Mouse (Mus musculus): ENCODE measurements around the gene Nrxn3. TPM values are rescaled to one million over a fixed set of nuclear protein-coding genes. Genes with fewer than 3 reads are reported as not detected.

Gene Nrxn3
- polyA plus RNA-seq, 1 experiment from 2014 or later: 3.5 TPM

DNA sequence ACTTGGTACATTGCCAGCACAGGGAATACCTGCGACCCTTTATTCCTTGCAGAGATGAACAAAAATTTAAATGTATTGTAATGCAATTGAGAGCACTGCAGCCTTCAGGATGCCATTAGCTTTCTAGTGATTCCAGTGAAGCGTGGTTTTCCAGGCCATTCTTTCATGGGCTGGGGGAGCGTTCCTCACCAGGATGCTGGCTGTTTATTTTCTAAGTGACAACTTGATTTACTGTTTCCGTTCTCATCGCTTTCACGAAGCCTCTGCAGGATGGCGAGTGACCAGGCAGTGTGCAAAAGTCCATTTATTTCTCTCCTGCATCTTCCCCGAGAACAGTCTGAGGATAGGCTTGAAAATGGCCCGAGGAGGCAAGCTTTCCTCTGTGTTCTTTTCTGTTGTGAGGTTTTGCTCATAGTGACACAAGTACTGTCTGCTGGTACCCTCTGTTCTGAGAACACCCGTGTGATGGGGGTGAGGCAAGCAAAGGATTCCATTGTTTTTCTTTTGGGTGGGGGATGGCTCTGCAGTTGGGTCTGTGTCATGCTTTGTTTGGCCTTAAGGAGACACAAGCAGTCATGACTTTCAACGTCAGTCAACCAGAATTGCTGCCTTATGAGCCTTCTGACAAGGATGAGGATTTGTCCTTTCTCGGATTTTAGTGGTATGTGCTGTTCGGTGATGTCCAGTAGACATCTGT lies 457.4 kb downstream of the Nrxn3 start:
- no peaks in the 10 kb centered on the region for H3K36me3 ChIP-seq (replicated peaks; ENCODE audit: control insufficient read depth, insufficient read depth, low read depth, low read length)
- ATAC-seq (replicated peaks; ENCODE audit: insufficient number of reproducible peaks, low FRiP score, low TSS enrichment, low read depth): no peak
- no peak overlapping the region for H3K9ac ChIP-seq (replicated peaks; ENCODE audit: low read length)
- no peak overlapping the region for H3K27ac ChIP-seq (replicated peaks; ENCODE audit: low read depth, low read length)
- no peaks in the 10 kb centered on the region for H3K27me3 ChIP-seq (ENCODE audit: control insufficient read depth, insufficient read depth, low read length)
- no peak overlapping the region for H3K4me3 ChIP-seq (ENCODE audit: low read depth, low read length)
- no peaks in the 10 kb centered on the region for H3K4me1 ChIP-seq (ENCODE audit: control insufficient read depth, insufficient read depth, low read length)
- no peak overlapping the region for H3K4me2 ChIP-seq (ENCODE audit: low read depth, low read length)
- no peaks in the 10 kb centered on the region for H3K9me3 ChIP-seq (replicated peaks; ENCODE audit: control insufficient read depth, low read length)
- WGBS: 64% methylated on average over 13 of the region's 13 CpGs
- no peak for DNase-seq (ENCODE audit: low spot score)

- Histone ChIP-seq H3K9ac (replicated peaks; ENCODE audit: low read length) (no peak overlapping the region), H3K9me3 (replicated peaks; ENCODE audit: control insufficient read depth, low read length) (no peaks in the 10 kb centered on the region), H3K4me2 (ENCODE audit: low read depth, low read length) (no peak overlapping the region), H3K4me3 (ENCODE audit: low read depth, low read length) (no peak overlapping the region), H3K4me1 (ENCODE audit: control insufficient read depth, insufficient read depth, low read length) (no peaks in the 10 kb centered on the region), H3K27ac (replicated peaks; ENCODE audit: low read depth, low read length) (no peak overlapping the region), H3K36me3 (replicated peaks; ENCODE audit: control insufficient read depth, insufficient read depth, low read depth, low read length) (no peaks in the 10 kb centered on the region), H3K27me3 (ENCODE audit: control insufficient read depth, insufficient read depth, low read length) (no peaks in the 10 kb centered on the region)
- WGBS: 24% methylated on average over 2 of the region's 2 CpGs
- ATAC-seq (replicated peaks; ENCODE audit: insufficient number of reproducible peaks, low FRiP score, low TSS enrichment, low read depth): peak; percentile 67; the same call in 1 of the 2 replicates
- DNase-seq (ENCODE audit: low spot score): no peak
Measured at GRCm38 (mm10) chr12:89181157-89181561, 458.5 kb downstream of the Nrxn3 start.

- Histone ChIP-seq H3K4me3 (ENCODE audit: low read depth, low read length) (no peak overlapping the region), H3K27me3 (ENCODE audit: control insufficient read depth, insufficient read depth, low read length) (no peaks in the 10 kb centered on the region), H3K27ac (replicated peaks; ENCODE audit: low read depth, low read length) (no peak overlapping the region), H3K9ac (replicated peaks; ENCODE audit: low read length) (no peak overlapping the region), H3K4me2 (ENCODE audit: low read depth, low read length) (no peak overlapping the region), H3K4me1 (ENCODE audit: control insufficient read depth, insufficient read depth, low read length) (no peaks in the 10 kb centered on the region), H3K36me3 (replicated peaks; ENCODE audit: control insufficient read depth, insufficient read depth, low read depth, low read length) (no peaks in the 10 kb centered on the region), H3K9me3 (replicated peaks; ENCODE audit: control insufficient read depth, low read length) (no peaks in the 10 kb centered on the region)
- DNase-seq (ENCODE audit: low spot score): no peak
- 81% methylated on average over 10 of the region's 10 CpGs for WGBS
- no peak for ATAC-seq (replicated peaks; ENCODE audit: insufficient number of reproducible peaks, low FRiP score, low TSS enrichment, low read depth)
Measured at GRCm38 (mm10) chr12:89198764-89199525, 476.3 kb downstream of the Nrxn3 start.

- ATAC-seq (replicated peaks; ENCODE audit: insufficient number of reproducible peaks, low FRiP score, low TSS enrichment, low read depth) (no peak), DNase-seq (ENCODE audit: low spot score) (no peak)
- 50% methylated on average over 2 of the region's 2 CpGs for WGBS
- Histone ChIP-seq H3K9me3 (replicated peaks; ENCODE audit: control insufficient read depth, low read length) (no peaks in the 10 kb centered on the region), H3K27me3 (ENCODE audit: control insufficient read depth, insufficient read depth, low read length) (no peaks in the 10 kb centered on the region), H3K4me1 (ENCODE audit: control insufficient read depth, insufficient read depth, low read length) (no peaks in the 10 kb centered on the region), H3K4me2 (ENCODE audit: low read depth, low read length) (no peak overlapping the region), H3K36me3 (replicated peaks; ENCODE audit: control insufficient read depth, insufficient read depth, low read depth, low read length) (no peaks in the 10 kb centered on the region), H3K27ac (replicated peaks; ENCODE audit: low read depth, low read length) (no peak overlapping the region), H3K4me3 (ENCODE audit: low read depth, low read length) (no peak overlapping the region), H3K9ac (replicated peaks; ENCODE audit: low read length) (no peak overlapping the region)
Measured at GRCm38 (mm10) chr12:89211608-89212007, 488.9 kb downstream of the Nrxn3 start.

DNA sequence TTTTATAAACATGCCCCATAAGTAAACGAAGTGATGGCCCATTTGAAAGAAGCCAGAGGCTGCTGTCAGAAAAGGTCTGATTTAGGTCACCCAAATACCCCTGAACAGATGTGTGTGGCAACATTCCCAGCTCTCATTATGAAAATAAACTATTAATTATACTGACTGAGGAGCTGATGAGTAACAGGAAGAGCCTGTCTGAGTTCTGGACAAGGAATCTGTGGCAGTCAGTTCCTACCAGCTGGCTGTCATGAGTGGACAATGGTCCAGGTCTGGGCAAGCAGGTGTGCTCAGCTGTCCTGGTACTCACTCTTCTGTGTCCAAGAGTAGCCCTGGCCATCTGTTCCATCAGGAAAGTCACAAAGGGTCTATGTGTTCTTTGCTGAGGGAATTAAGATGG lies 517.1 kb downstream of the Nrxn3 start:
- no peak for DNase-seq (ENCODE audit: low spot score)
- H3K9me3 ChIP-seq (replicated peaks; ENCODE audit: control insufficient read depth, low read length): no peaks in the 10 kb centered on the region
- no peak for ATAC-seq (replicated peaks; ENCODE audit: insufficient number of reproducible peaks, low FRiP score, low TSS enrichment, low read depth)

GRCm38 (mm10) chr12:89241554-89241953 lies 518.9 kb downstream of the Nrxn3 start:
- no peak for DNase-seq (ENCODE audit: low spot score)
- Histone ChIP-seq H3K4me2 (ENCODE audit: low read depth, low read length) (no peak overlapping the region), H3K27ac (replicated peaks; ENCODE audit: low read depth, low read length) (no peak overlapping the region), H3K36me3 (replicated peaks; ENCODE audit: control insufficient read depth, insufficient read depth, low read depth, low read length) (no peaks in the 10 kb centered on the region), H3K4me3 (ENCODE audit: low read depth, low read length) (no peak overlapping the region), H3K9me3 (replicated peaks; ENCODE audit: control insufficient read depth, low read length) (no peaks in the 10 kb centered on the region), H3K9ac (replicated peaks; ENCODE audit: low read length) (no peak overlapping the region), H3K27me3 (ENCODE audit: control insufficient read depth, insufficient read depth, low read length) (no peaks in the 10 kb centered on the region), H3K4me1 (ENCODE audit: control insufficient read depth, insufficient read depth, low read length) (no peaks in the 10 kb centered on the region)
- ATAC-seq (replicated peaks; ENCODE audit: insufficient number of reproducible peaks, low FRiP score, low TSS enrichment, low read depth): no peak

More for the DNA sequence above, 517.1 kb downstream of the Nrxn3 start:
- 36% methylated on average over 1 of the region's 1 CpGs for WGBS
- Histone ChIP-seq H3K4me3 (ENCODE audit: low read depth, low read length) (no peak overlapping the region), H3K4me1 (ENCODE audit: control insufficient read depth, insufficient read depth, low read length) (no peaks in the 10 kb centered on the region), H3K9ac (replicated peaks; ENCODE audit: low read length) (no peak overlapping the region), H3K27ac (replicated peaks; ENCODE audit: low read depth, low read length) (no peak overlapping the region), H3K36me3 (replicated peaks; ENCODE audit: control insufficient read depth, insufficient read depth, low read depth, low read length) (no peaks in the 10 kb centered on the region), H3K4me2 (ENCODE audit: low read depth, low read length) (no peak overlapping the region), H3K27me3 (ENCODE audit: control insufficient read depth, insufficient read depth, low read length) (no peaks in the 10 kb centered on the region)

DNA sequence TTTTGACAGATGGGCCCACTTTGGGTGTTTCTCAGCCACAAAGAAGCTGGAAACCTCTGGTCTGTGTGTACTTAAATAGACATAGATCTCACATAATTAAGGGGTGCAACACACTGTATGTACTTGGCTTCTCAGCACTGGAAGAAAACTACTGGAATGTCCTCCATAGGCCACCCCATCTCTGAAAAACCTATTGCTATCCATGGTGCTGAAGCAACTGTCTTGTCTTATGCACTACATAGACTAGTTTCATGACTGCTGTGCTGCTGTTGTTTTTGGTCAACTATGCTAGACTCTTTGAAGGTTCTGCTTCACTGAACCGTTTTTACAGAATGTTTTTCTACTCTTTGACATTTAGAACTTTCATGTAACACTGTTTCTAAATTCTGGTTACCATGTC lies 519.8 kb downstream of the Nrxn3 start:
- DNase-seq (ENCODE audit: low spot score): peak; percentile 71
- ATAC-seq (replicated peaks; ENCODE audit: insufficient number of reproducible peaks, low FRiP score, low TSS enrichment, low read depth): no peak
- no peaks in the 10 kb centered on the region for H3K4me1 ChIP-seq (ENCODE audit: control insufficient read depth, insufficient read depth, low read length)

GRCm38 (mm10) chr12:89255275-89255892 lies 532.7 kb downstream of the Nrxn3 start:
- no peaks in the 10 kb centered on the region for H3K4me1 ChIP-seq (ENCODE audit: control insufficient read depth, insufficient read depth, low read length)
- ATAC-seq (replicated peaks; ENCODE audit: insufficient number of reproducible peaks, low FRiP score, low TSS enrichment, low read depth) (peak; percentile 62; the same call in 1 of the 2 replicates), DNase-seq (ENCODE audit: low spot score) (peak; percentile 32)
- H3K9ac ChIP-seq (replicated peaks; ENCODE audit: low read length): no peak overlapping the region
- H3K27ac ChIP-seq (replicated peaks; ENCODE audit: low read depth, low read length): no peak overlapping the region
- no peak overlapping the region for H3K4me3 ChIP-seq (ENCODE audit: low read depth, low read length)
- H3K36me3 ChIP-seq (replicated peaks; ENCODE audit: control insufficient read depth, insufficient read depth, low read depth, low read length): no peaks in the 10 kb centered on the region
- H3K4me2 ChIP-seq (ENCODE audit: low read depth, low read length): no peak overlapping the region
- no peaks in the 10 kb centered on the region for H3K27me3 ChIP-seq (ENCODE audit: control insufficient read depth, insufficient read depth, low read length)
- H3K9me3 ChIP-seq (replicated peaks; ENCODE audit: control insufficient read depth, low read length): no peaks in the 10 kb centered on the region
- WGBS: 40% methylated on average over 4 of the region's 4 CpGs

More for the DNA sequence above, 519.8 kb downstream of the Nrxn3 start:
- 41% methylated on average over 1 of the region's 1 CpGs for WGBS
- H3K27ac ChIP-seq (replicated peaks; ENCODE audit: low read depth, low read length): no peak overlapping the region
- H3K27me3 ChIP-seq (ENCODE audit: control insufficient read depth, insufficient read depth, low read length): no peaks in the 10 kb centered on the region
- no peak overlapping the region for H3K4me2 ChIP-seq (ENCODE audit: low read depth, low read length)
- no peaks in the 10 kb centered on the region for H3K36me3 ChIP-seq (replicated peaks; ENCODE audit: control insufficient read depth, insufficient read depth, low read depth, low read length)
- no peaks in the 10 kb centered on the region for H3K9me3 ChIP-seq (replicated peaks; ENCODE audit: control insufficient read depth, low read length)
- no peak overlapping the region for H3K9ac ChIP-seq (replicated peaks; ENCODE audit: low read length)
- no peak overlapping the region for H3K4me3 ChIP-seq (ENCODE audit: low read depth, low read length)
